Mouse (Mus musculus) T-helper 2 cell (primary cell): Measurements from ENCODE around the gene Svep1.

ENCODE experiments used
- in situ Hi-C: fragments of 300-600 bp; cut with MboI, MseI; formaldehyde crosslinking; loops from one replicate; pipeline ENCODE4 v1.15.1; 2025; ENCODE audit warnings: high pct_unique_total_duplicates

The Svep1 gene

GRCm38 (mm10) chr4:58173401-58173800 lies 33.3 kb downstream of the Svep1 start:
- in situ Hi-C loops, result no loop called here

- in situ Hi-C loops, result no loop called here
These were observed 36.2 kb downstream of the Svep1 start for GRCm38 (mm10) chr4:58170430-58170829.

GRCm38 (mm10) chr4:58169918-58170317 lies 36.7 kb downstream of the Svep1 start:
- in situ Hi-C loops, result no loop called here

- in situ Hi-C loops, result no loop called here
These were observed 38.3 kb downstream of the Svep1 start for GRCm38 (mm10) chr4:58168366-58168765.

GRCm38 (mm10) chr4:58165711-58166110 lies 40.9 kb downstream of the Svep1 start:
- in situ Hi-C loops, result no loop called here

GRCm38 (mm10) chr4:58161901-58162300 lies 44.8 kb downstream of the Svep1 start:
- in situ Hi-C loops, result no loop called here

GRCm38 (mm10) chr4:58159564-58159963 lies 47.1 kb downstream of the Svep1 start:
- in situ Hi-C loops, result no loop called here

- in situ Hi-C loops, result no loop called here
These were observed 56.4 kb downstream of the Svep1 start for GRCm38 (mm10) chr4:58150301-58150700.

- in situ Hi-C loops, result no loop called here
These were observed 57.5 kb downstream of the Svep1 start for GRCm38 (mm10) chr4:58149186-58149585.

- in situ Hi-C loops, result no loop called here
These were observed 58.1 kb downstream of the Svep1 start for GRCm38 (mm10) chr4:58148547-58148946.

GRCm38 (mm10) chr4:58146676-58147075 lies 60.0 kb downstream of the Svep1 start:
- in situ Hi-C loops, result no loop called here

GRCm38 (mm10) chr4:58139764-58140556 lies 66.7 kb downstream of the Svep1 start:
- in situ Hi-C loops, result no loop called here

GRCm38 (mm10) chr4:58139241-58139640 lies 67.4 kb downstream of the Svep1 start:
- in situ Hi-C loops, result no loop called here

GRCm38 (mm10) chr4:58133610-58134309 lies 72.9 kb downstream of the Svep1 start:
- in situ Hi-C loops, result no loop called here

- in situ Hi-C loops, result no loop called here
These were observed 76.8 kb downstream of the Svep1 start for GRCm38 (mm10) chr4:58129844-58130243.

- in situ Hi-C loops, result no loop called here
These were observed 79.6 kb downstream of the Svep1 start for GRCm38 (mm10) chr4:58127024-58127423.

- in situ Hi-C loops, result no loop called here
These were observed 91.2 kb downstream of the Svep1 start for GRCm38 (mm10) chr4:58115452-58115851.

GRCm38 (mm10) chr4:58111008-58111407 lies 95.7 kb downstream of the Svep1 start:
- in situ Hi-C loops, result no loop called here

- in situ Hi-C loops, result no loop called here
These were observed 96.9 kb downstream of the Svep1 start for GRCm38 (mm10) chr4:58109793-58110192.

GRCm38 (mm10) chr4:58108364-58108763 lies 98.3 kb downstream of the Svep1 start:
- in situ Hi-C loops, result no loop called here

- in situ Hi-C loops, result no loop called here
These were observed 108.9 kb downstream of the Svep1 start for GRCm38 (mm10) chr4:58097732-58098131.

- in situ Hi-C loops, result no loop called here
These were observed 119.9 kb downstream of the Svep1 start for GRCm38 (mm10) chr4:58086738-58087137.

GRCm38 (mm10) chr4:58086151-58086550 lies 120.5 kb downstream of the Svep1 start:
- in situ Hi-C loops, result no loop called here
